Mouse (Mus musculus) CH12.LX (cell line): ENCODE measurements around the gene Dip2b. TPM values are rescaled to one million over a fixed set of nuclear protein-coding genes. Genes with fewer than 3 reads are reported as not detected.

Experiments used
- DNase-seq: peaks from one replicate; pipeline ENCODE4 v3.0.0-alpha.2; 2013; ENCODE audit errors: extremely low read depth
- H3K27ac ChIP-seq: 2 replicates; pipeline ENCODE4 v1.5.1; 2012; ENCODE audit warnings: low read depth, mild to moderate bottlenecking, control low read depth, moderate library complexity; ENCODE audit not compliant: insufficient read depth
- H3K27me3 ChIP-seq: replicated peaks from 2 replicates; pipeline ENCODE3; 2012; ENCODE audit warnings: inconsistent platforms
- H3K36me3 ChIP-seq, 2 experiments: replicated peaks in 1 of 2; 2 replicates each; pipeline versions ENCODE3 to v1.6.1; 2012; ENCODE audit warnings: inconsistent platforms in 1 of 2, low read length in 1 of 2, mild to moderate bottlenecking in 1 of 2, mixed read lengths in 1 of 2, moderate library complexity in 1 of 2; ENCODE audit not compliant: control insufficient read depth in 1 of 2, insufficient read depth in 1 of 2
- H3K4me1 ChIP-seq, 2 experiments: 2 replicates each; pipeline ENCODE4 v1.6.1; 2012; ENCODE audit warnings: inconsistent platforms in 1 of 2, moderate library complexity in 1 of 2; ENCODE audit not compliant: insufficient read depth in 2 of 2, control insufficient read depth in 1 of 2
- H3K4me2 ChIP-seq: 2 replicates; pipeline ENCODE4 v1.6.1; 2012; ENCODE audit warnings: low read depth, mild to moderate bottlenecking, control low read depth; ENCODE audit not compliant: poor library complexity, insufficient read depth, severe bottlenecking
- H3K4me3 ChIP-seq, 3 experiments: fragments of 150-350 bp in 1 of 3; sonication (generic) in 1 of 3; replicated peaks in 1 of 3; 2 replicates each; pipeline versions ENCODE3 to v1.5.1; 2011 to 2012; ENCODE audit warnings: low read depth in 2 of 3, low read length in 2 of 3, mild to moderate bottlenecking in 2 of 3, moderate library complexity in 2 of 3, control low read depth in 1 of 3, improper control_type of control experiment in 1 of 3, inconsistent platforms in 1 of 3, mixed read lengths in 1 of 3; ENCODE audit not compliant: poor library complexity in 1 of 3
- H3K79me2 ChIP-seq: replicated peaks from 2 replicates; pipeline ENCODE4 v1.6.1; 2012; ENCODE audit warnings: mild to moderate bottlenecking, moderate library complexity; ENCODE audit not compliant: control insufficient read depth, poor library complexity, insufficient read depth, severe bottlenecking; ENCODE audit errors: extremely low read depth
- H3K9ac ChIP-seq: 2 replicates; pipeline ENCODE4 v1.6.1; 2012; ENCODE audit warnings: low read depth, mild to moderate bottlenecking, control low read depth, moderate library complexity; ENCODE audit not compliant: insufficient read depth
- H3K9me3 ChIP-seq: replicated peaks from 2 replicates; pipeline ENCODE3; 2012; ENCODE audit warnings: low read length, inconsistent platforms, mixed read lengths
- E2F4 ChIP-seq: IDR thresholded peaks from 2 replicates; pipeline ENCODE4 v1.6.1; 2011; ENCODE audit warnings: low read depth, low read length, improper control_type of control experiment; ENCODE audit not compliant: insufficient replicate concordance
- GABPA ChIP-seq: IDR thresholded peaks from 2 replicates; pipeline ENCODE4 v1.6.1; 2012; ENCODE audit warnings: low read depth, low read length, improper control_type of control experiment, inconsistent platforms; ENCODE audit not compliant: insufficient replicate concordance
- HCFC1 ChIP-seq: IDR thresholded peaks from 2 replicates; pipeline ENCODE4 v1.6.1; 2012; ENCODE audit warnings: low read depth, mild to moderate bottlenecking, inconsistent platforms, low read length, improper control_type of control experiment
- KAT2A ChIP-seq: IDR thresholded peaks from 2 replicates; pipeline ENCODE4 v1.6.1; 2012; ENCODE audit warnings: low read length, improper control_type of control experiment, inconsistent platforms; ENCODE audit not compliant: insufficient replicate concordance
- MAFK ChIP-seq: IDR thresholded peaks from 2 replicates; pipeline ENCODE4 v1.6.1; 2011; ENCODE audit warnings: low read length, improper control_type of control experiment; ENCODE audit not compliant: insufficient replicate concordance
- MAX ChIP-seq: IDR thresholded peaks from 2 replicates; pipeline ENCODE4 v1.6.1; 2011; ENCODE audit warnings: low read length, improper control_type of control experiment
- MAZ ChIP-seq: IDR thresholded peaks from 2 replicates; pipeline ENCODE4 v1.6.1; 2012; ENCODE audit warnings: low read depth, mild to moderate bottlenecking, inconsistent platforms, low read length, improper control_type of control experiment, moderate library complexity
- MEF2A ChIP-seq: IDR thresholded peaks from 2 replicates; pipeline ENCODE4 v1.6.1; 2014; ENCODE audit warnings: low read depth, mild to moderate bottlenecking, inconsistent platforms, low read length, improper control_type of control experiment, borderline replicate concordance
- MYC ChIP-seq: IDR thresholded peaks from 2 replicates; pipeline ENCODE4 v1.6.1; 2011; ENCODE audit warnings: low read depth, mild to moderate bottlenecking, improper control_type of control experiment, low read length
- NELFE ChIP-seq: IDR thresholded peaks from 2 replicates; pipeline ENCODE4 v1.6.1; 2011; ENCODE audit warnings: low read depth, low read length, improper control_type of control experiment
- PAX5 ChIP-seq: IDR thresholded peaks from 2 replicates; pipeline ENCODE4 v1.6.1; 2012; ENCODE audit warnings: low read length, inconsistent platforms, mixed read lengths
- POLR2A ChIP-seq: IDR thresholded peaks from 2 replicates; pipeline ENCODE4 v1.6.1; 2011; ENCODE audit warnings: low read depth, mild to moderate bottlenecking, improper control_type of control experiment, low read length
- RCOR1 ChIP-seq: conservative IDR thresholded peaks from 2 replicates; pipeline ENCODE4 v1.6.1; 2012; ENCODE audit warnings: low read depth, mild to moderate bottlenecking, inconsistent platforms, low read length, improper control_type of control experiment
- SIN3A ChIP-seq: IDR thresholded peaks from 2 replicates; pipeline ENCODE4 v1.6.1; 2012; ENCODE audit warnings: low read length, improper control_type of control experiment, inconsistent platforms
- SMC3 ChIP-seq: IDR thresholded peaks from 2 replicates; pipeline ENCODE4 v1.6.1; 2011; ENCODE audit warnings: low read depth, low read length, improper control_type of control experiment
- UBTF ChIP-seq: IDR thresholded peaks from 2 replicates; pipeline ENCODE4 v1.6.1; 2012; ENCODE audit warnings: low read depth, mild to moderate bottlenecking, inconsistent platforms, low read length, improper control_type of control experiment, moderate library complexity
- USF2 ChIP-seq: conservative IDR thresholded peaks from 2 replicates; pipeline ENCODE4 v1.6.1; 2011; ENCODE audit warnings: low read depth, low read length, improper control_type of control experiment
- ZC3H11A ChIP-seq: IDR thresholded peaks from 2 replicates; pipeline ENCODE4 v1.6.1; 2012; ENCODE audit warnings: low read depth, mild to moderate bottlenecking, inconsistent platforms, low read length, improper control_type of control experiment
- dilution Hi-C: fragments of 300-500 bp; cut with MboI; formaldehyde crosslinking; loops from 2 replicates; pipeline ENCODE4 v1.14.3; 2020; ENCODE audit warnings: low sequenced_read_pairs; ENCODE audit not compliant: extremely low pct_unique_long_range_greater_than_20kb, extremely low pct_ligation_motif_present
- in situ Hi-C: fragments of 300-500 bp; cut with MboI; formaldehyde crosslinking; loops from 3 replicates; pipeline ENCODE4 v1.14.3; 2019; ENCODE audit warnings: low sequenced_read_pairs, low pct_ligation_motif_present, low pct_unique_long_range_greater_than_20kb, mixed read lengths
- polyA plus RNA-seq: library from polyadenylated mRNA; unstranded; fragments of >175 nt; gene quantifications from 2 replicates; pipeline ENCODE4 v1.2.1, GENCODE M21; 2012; ENCODE audit warnings: low read depth; ENCODE audit not compliant: insufficient read length
- total RNA-seq, 2 experiments: library from RNA; depleted of rRNA; stranded (reverse); fragments of 300-350 nt in 1 of 2; fragments of >200 nt in 1 of 2; gene quantifications; 2 replicates each; pipeline ENCODE4 v1.2.3; 2012 to 2014

Gene Dip2b
- total and polyA plus RNA-seq, 3 experiments: 15.7 to 18.2 (median 16.7) TPM

DNA sequence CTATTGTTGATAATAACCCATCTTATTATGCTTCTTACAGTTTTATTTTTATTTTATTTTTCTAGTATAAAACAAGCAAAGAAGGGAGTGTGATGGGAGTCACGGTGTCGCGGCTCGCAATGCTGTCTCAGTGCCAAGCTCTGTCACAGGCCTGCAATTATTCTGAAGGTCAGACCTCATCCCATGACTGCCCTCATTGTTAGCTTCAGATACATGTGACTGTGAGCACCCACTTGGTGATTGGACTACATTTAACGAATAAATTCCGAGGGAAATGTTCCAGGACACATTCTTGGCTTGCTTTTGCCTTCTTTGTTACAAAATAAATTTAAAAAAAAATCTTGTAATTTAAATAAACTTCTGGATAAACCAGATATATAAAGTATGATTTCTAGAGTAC lies 129.3 kb downstream of the Dip2b start:
- Histone ChIP-seq H3K79me2 (no peaks in the 10 kb centered on the region), H3K4me1 (peaks cover 0 to 9% of the 10 kb centered on the region in 2 experiments; a peak in 1 of 4 replicates), H3K4me3 (no peak overlapping the region), H3K27ac (no peak overlapping the region), H3K36me3 (peaks cover 44 to 81% of the 10 kb centered on the region in 2 experiments), H3K9me3 (no peaks in the 10 kb centered on the region), H3K4me2 (no peak overlapping the region), H3K9ac (no peak overlapping the region), H3K27me3 (no peaks in the 10 kb centered on the region)
- no peak for DNase-seq
- in situ Hi-C loops: no loop called here
- dilution Hi-C loops: no loop called here
- TF ChIP-seq MAFK (no peak), MYC (no peak), USF2 (no peak), GABPA (no peak), HCFC1 (no peak)

- Histone ChIP-seq H3K4me1 (peaks cover 0 to 9% of the 10 kb centered on the region in 2 experiments; a peak in 1 of 4 replicates), H3K9me3 (no peaks in the 10 kb centered on the region), H3K4me3 (no peak overlapping the region), H3K36me3 (peaks cover 48 to 81% of the 10 kb centered on the region in 2 experiments), H3K4me2 (no peak overlapping the region), H3K9ac (no peak overlapping the region), H3K27me3 (no peaks in the 10 kb centered on the region), H3K79me2 (no peaks in the 10 kb centered on the region), H3K27ac (no peak overlapping the region)
- DNase-seq: no peak
- in situ Hi-C loops: no loop called here
- dilution Hi-C loops: no loop called here
- TF ChIP-seq SMC3 (no peak), MAZ (no peak), NELFE (no peak), RCOR1 (no peak), SIN3A (no peak), ZC3H11A (no peak), MEF2A (no peak), E2F4 (no peak), KAT2A (no peak), PAX5 (no peak)
Observed at GRCm38 (mm10) chr15:100168191-100168606, 129.7 kb downstream of the Dip2b start.

GRCm38 (mm10) chr15:100175176-100175575 lies 136.7 kb downstream of the Dip2b start:
- Histone ChIP-seq H3K36me3 (peaks cover 57 to 85% of the 10 kb centered on the region in 2 experiments), H3K9me3 (no peaks in the 10 kb centered on the region), H3K4me1 (peaks cover 0 to 7% of the 10 kb centered on the region in 2 experiments; a peak in 2 of 4 replicates), H3K4me3 (no peak overlapping the region), H3K27ac (no peak overlapping the region), H3K9ac (no peak overlapping the region), H3K4me2 (no peak overlapping the region), H3K27me3 (no peaks in the 10 kb centered on the region), H3K79me2 (no peaks in the 10 kb centered on the region)
- in situ Hi-C loops (no loop called here), dilution Hi-C loops (no loop called here)
- TF ChIP-seq PAX5 (no peak), GABPA (no peak), USF2 (no peak), MAX (no peak), UBTF (no peak), POLR2A (no peak)
- no peak for DNase-seq
